Mouse (Mus musculus) layer of hippocampus, adult 8-10 months (tissue): ENCODE results near the gene Cd5. TPM values are rescaled to one million over a fixed set of nuclear protein-coding genes. Genes with fewer than 3 reads are reported as not detected.

ENCODE experiments used
- DNase-seq, 2 experiments: peaks; one replicate each; pipeline ENCODE4 v3.0.0; 2022; ENCODE audit warnings: low spot score in 2 of 2
- total RNA-seq, 4 experiments: library from RNA; stranded (reverse); gene quantifications; 2 replicates each; pipeline ENCODE4 v1.2.4; 2022

Gene Cd5
- total RNA-seq, 4 experiments from 2014 or later: 0.14 to 0.59 (median 0.58) TPM; not detected in 1

GRCm38 (mm10) chr19:10731975-10732374 lies 6.8 kb downstream of the Cd5 start:
- DNase-seq: no peak

- no peak for DNase-seq
Measured at GRCm38 (mm10) chr19:10730469-10730868, 8.3 kb downstream of the Cd5 start.

GRCm38 (mm10) chr19:10729889-10730288 lies 8.9 kb downstream of the Cd5 start:
- DNase-seq: no peak

GRCm38 (mm10) chr19:10724629-10725363 lies 14.0 kb downstream of the Cd5 start:
- no peak for DNase-seq

- no peak for DNase-seq
Measured at GRCm38 (mm10) chr19:10723649-10724048, 15.2 kb downstream of the Cd5 start.

- DNase-seq: no peak
Measured at GRCm38 (mm10) chr19:10723084-10723483, 15.7 kb downstream of the Cd5 start.

GRCm38 (mm10) chr19:10721064-10721463 lies 17.7 kb downstream of the Cd5 start:
- no peak for DNase-seq

GRCm38 (mm10) chr19:10720524-10720923 lies 18.3 kb downstream of the Cd5 start:
- no peak for DNase-seq

- DNase-seq: no peak
Measured at GRCm38 (mm10) chr19:10719751-10720150, 19.1 kb downstream of the Cd5 start.

- no peak for DNase-seq
Measured at GRCm38 (mm10) chr19:10718251-10718775, 20.5 kb downstream of the Cd5 start.

- no peak for DNase-seq
Measured at GRCm38 (mm10) chr19:10715476-10715875, 23.3 kb downstream of the Cd5 start.

GRCm38 (mm10) chr19:10714682-10715475 lies 23.9 kb downstream of the Cd5 start:
- peak; percentile 56 to 62 for DNase-seq

- no peak for DNase-seq
Measured at GRCm38 (mm10) chr19:10714168-10714567, 24.6 kb downstream of the Cd5 start.

GRCm38 (mm10) chr19:10713551-10713950 lies 25.3 kb downstream of the Cd5 start:
- no peak for DNase-seq

- no peak for DNase-seq
Measured at GRCm38 (mm10) chr19:10712646-10713045, 26.2 kb downstream of the Cd5 start.

GRCm38 (mm10) chr19:10712194-10712593 lies 26.6 kb downstream of the Cd5 start:
- DNase-seq: no peak

- no peak for DNase-seq
Measured at GRCm38 (mm10) chr19:10710751-10711150, 28.1 kb downstream of the Cd5 start.

- peak; percentile 63 to 81 for DNase-seq
Measured at GRCm38 (mm10) chr19:10710088-10710511, 28.7 kb downstream of the Cd5 start.

GRCm38 (mm10) chr19:10709360-10710087 lies 29.3 kb downstream of the Cd5 start:
- DNase-seq: peak; percentile 96 to 100

GRCm38 (mm10) chr19:10708900-10709299 lies 29.9 kb downstream of the Cd5 start:
- no peak for DNase-seq

- no peak for DNase-seq
Measured at GRCm38 (mm10) chr19:10707881-10708280, 30.9 kb downstream of the Cd5 start.
